Mouse (Mus musculus): ENCODE data around the gene Hypk. TPM values are rescaled to one million over a fixed set of nuclear protein-coding genes. Genes with fewer than 3 reads are reported as not detected.
A peak's percentile ranks its signal among the peaks of the same experiment; 100 is the strongest.
"Not testable (repeated sequence)": the region's sequence is repeated elsewhere in the genome, so short reads cannot be mapped to it uniquely, and the experiment has no call there.

Hypk gene
- total RNA-seq, 2 experiments from 2014 or later = 11.5 to 23.6 TPM

DNA sequence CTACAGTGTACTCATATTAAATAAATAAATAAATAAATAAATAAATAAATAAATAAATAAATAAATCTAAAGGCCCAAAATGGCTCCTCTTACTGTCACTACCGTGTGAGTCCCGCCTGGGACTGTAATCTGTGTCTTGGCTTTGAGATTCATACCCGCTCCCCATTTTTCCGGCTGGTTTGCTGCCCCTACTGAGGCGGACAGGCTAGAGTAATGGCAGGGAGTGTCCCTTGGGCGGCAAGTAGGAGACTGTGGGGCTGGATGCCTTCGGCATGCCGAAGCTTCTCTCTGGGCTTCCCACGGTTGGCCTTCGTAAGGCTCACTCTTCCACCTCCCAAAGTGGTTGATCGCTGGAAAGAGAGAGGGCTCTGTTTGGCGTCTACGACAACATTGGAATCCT is 27.8 kb downstream of the Hypk start:
- DNase-seq; intact Hi-C loops (cut with DNase I): not testable (repeated sequence)

DNA sequence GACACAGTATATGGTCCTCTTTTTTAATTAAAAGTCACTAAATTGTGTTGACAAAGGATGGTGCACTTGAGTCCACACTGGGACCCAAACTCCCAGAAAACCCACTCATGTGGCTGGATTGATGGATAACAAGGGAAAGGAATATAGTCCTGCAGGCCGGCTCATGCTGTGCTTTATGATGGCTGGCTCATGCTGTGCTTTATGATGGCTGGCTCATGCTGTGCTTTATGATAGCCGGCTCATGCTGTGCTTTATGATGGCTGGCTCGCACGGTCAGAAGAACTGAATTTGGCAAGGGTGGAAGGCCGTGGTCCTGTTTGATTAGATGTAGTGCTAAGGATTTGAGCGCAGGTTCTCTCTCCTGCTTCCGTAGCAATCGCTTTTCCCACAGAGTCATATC is 30.5 kb downstream of the Hypk start:
- intact Hi-C loops (cut with DNase I) = no loop called here
- DNase-seq = no peak

DNA sequence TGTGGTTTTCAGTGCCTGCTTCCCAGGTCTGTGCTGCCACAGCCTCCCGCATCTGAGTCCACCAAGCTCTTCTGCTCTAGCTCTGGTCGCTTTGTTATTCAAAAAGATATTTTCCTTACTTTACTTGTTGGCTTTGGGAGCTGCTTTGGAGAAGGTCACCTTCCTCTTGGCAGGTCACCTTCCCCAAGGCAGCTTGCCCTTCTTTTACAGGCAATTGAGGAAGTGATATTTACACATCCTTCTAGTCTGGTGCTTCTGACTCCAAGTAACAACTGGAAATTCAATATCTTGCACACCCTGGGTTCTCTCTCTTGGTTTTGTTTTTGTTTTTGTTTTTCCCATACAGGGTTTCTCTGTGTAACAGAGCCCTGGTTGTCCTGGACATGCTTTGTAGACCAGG is 31.3 kb downstream of the Hypk start:
- intact Hi-C loops (cut with DNase I); DNase-seq: not testable (repeated sequence)

DNA sequence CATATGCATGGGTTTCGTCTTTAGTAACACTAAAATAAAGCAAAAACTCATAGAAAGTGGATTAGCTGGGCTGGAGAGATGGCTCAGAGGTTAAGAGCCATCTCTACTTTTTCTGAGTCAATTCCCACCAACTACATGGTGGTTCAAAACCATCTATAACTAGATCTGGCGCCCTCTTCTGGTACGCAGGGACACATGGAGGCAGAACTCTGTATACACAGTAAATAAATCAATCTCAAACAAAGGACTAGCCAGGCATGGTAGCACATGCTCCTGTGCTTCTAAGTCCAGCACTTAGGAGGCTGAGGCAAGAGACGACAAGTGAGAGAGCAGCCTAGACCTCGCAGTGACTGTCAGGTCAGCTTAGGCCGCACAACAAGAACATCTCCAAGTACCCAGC is 48.5 kb downstream of the Hypk start:
- DNase-seq; intact Hi-C loops (cut with DNase I): not testable (repeated sequence)

DNA sequence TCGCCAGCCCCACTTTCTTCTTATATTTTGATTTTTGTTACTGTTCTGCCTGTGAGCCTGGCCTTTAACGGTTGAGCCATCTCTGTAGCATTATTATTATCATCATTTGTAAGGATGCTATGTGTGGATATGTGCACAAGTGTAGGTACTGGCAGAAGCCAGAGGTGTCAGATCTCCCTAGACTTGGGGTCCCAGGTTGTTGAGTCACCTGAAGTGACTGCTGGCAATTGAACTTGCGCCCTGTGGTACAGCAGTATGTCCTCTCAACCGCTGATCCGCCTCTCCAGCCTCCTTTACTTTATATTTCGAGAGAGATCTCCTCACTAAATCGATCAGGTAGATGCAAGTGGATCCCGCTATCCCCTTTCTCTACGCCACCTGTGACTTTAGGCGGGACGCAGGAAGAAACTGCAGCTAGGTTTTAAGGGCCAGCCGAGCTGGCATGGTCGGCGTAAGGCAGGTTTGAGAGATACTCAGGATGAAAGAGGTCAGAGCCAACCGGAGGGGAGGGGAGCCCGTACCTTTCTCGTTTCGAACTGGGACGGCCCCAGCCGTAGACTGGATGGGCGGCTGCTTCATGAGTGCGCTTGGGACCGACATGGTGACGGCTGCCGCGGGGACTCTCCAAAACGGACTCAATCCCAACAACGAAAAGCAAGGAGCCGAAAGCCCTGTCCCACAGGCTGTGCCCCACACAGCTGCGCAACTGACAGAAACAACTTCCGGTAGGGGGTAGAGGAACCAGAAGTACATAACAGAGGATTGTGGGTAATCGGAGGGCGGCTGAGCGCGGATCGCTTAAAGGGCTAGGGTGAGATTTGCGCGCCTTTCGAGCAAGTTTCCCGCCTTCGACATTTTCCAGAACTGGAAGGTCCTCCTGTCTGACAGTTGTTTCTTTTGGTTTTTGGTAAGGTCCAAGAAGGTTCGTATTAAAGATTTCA is 53.1 kb downstream of the Hypk start, which contains the start of the genes Mfap1a and Wdr76:
Gene Mfap1a (minus strand): TSS at position 724 of the 941 bp plus-strand sequence.
Gene Wdr76 (plus strand): TSS at position 782 of the 941 bp plus-strand sequence.
- peak; percentile 71 to 73 for DNase-seq
- intact Hi-C loops (cut with DNase I) = not testable (repeated sequence)

DNA sequence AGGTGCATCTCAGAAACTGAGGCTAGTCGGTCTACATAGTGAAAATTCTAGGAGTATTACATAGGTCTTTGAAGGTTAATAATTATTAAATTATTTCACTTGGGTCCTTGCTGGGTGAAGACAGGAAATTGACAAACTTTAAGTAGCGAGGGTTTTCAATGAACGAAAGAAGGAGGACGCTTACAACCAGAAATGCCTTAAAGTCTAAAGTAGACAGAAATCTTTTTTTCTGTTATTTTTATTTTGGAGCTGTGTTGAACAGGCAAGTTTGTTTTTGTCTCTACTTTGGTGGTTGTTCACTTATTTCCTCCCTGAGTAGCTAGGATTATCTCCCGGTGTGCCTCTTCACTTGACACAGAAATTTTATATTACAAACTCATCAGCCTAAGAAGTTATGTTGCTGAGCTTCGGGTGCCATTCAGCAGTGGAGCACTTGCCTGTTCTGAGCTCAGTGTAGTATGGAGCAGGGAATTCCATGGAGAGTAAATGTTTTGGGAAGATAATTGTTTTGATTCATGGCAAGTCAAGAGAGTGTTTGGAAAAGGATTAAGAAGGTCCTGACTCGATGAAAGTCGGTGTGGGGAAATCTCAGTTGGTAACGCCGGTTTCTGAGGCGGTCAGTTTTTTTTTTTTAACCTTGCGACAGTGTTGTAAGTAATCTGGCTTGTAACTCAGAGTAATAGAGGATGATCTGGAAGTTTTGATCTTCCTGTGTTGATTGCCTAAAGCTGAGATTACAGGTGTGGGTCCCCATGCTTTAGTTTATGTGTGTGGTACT is 54.3 kb downstream of the Hypk start:
- no peak for DNase-seq
- intact Hi-C loops (cut with DNase I) = no loop called here

DNA sequence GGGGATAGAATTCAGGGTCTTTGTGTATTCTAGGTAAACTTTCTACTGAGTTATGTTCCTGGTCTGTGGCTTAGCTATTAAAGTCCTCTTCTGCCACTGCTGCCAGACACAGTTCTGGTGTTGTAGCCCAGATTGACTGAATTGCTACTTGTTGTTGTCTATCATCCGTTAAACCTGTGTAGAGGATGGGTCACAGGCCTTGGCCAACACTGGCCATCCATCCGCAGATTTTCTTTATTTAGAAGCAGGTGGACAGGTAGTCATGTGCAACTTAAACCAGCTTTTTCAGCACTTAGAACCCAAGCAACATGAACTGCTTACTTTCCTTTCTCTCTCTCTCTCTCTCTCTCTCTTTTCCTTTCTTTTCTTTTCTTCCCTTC is 54.9 kb downstream of the Hypk start:
- intact Hi-C loops (cut with DNase I) = no loop called here
- no peak for DNase-seq

Small RNAs within 50 kb of the gene (microRNA-seq; reads per million reads assigned to microRNA genes)
- gene Gm22953 = 0 reads per million in 2 experiments

Other genes with a start within 250 kb of the Hypk start
- 10 to 100 TPM; 14.2 to 16.0 TPM for gene Trp53bp1, start 181.9 kb upstream of the Hypk start, total RNA-seq (2021)
- 1 to 10 TPM; 6.7 to 8.1 TPM for gene Map1a, start 163.7 kb upstream of the Hypk start, total RNA-seq (2021)
- gene Ppip5k1, start 97.9 kb upstream of the Hypk start, total RNA-seq (2021) = 10 to 100 TPM; 63.1 to 84.5 TPM
- not detected for gene Ckmt1, start 95.6 kb upstream of the Hypk start, total RNA-seq (2021)
- under 1 TPM in 1 of 2 experiments, not detected in 1; 0.08 TPM for gene Strc, start 66.1 kb upstream of the Hypk start, total RNA-seq (2021)
- gene Pdia3, start 39.5 kb upstream of the Hypk start, total RNA-seq (2021) = 10 to 100 TPM; 40.2 to 41.8 TPM
- gene Catsper2, start 39.5 kb upstream of the Hypk start, total RNA-seq (2021) = 1 to 10 TPM; 1.7 to 2.0 TPM
- not detected for gene Ell3, start 9.0 kb upstream of the Hypk start, total RNA-seq (2021)
- 100 to 1,000 TPM; 310 to 311 TPM for gene Serf2, start 4.1 kb upstream of the Hypk start, total RNA-seq (2021)
- gene Serinc4, start 3.5 kb downstream of the Hypk start, total RNA-seq (2021) = not detected
- 10 to 100 TPM; 17.4 to 21.8 TPM for gene Mfap1b, start 20.8 kb downstream of the Hypk start, total RNA-seq (2021)
- 10 to 100 TPM; 12.8 to 15.7 TPM for gene Mfap1a, start 53.4 kb downstream of the Hypk start, total RNA-seq (2021)
- gene Wdr76, start 53.4 kb downstream of the Hypk start, total RNA-seq (2021) = 1 to 10 TPM; 1.7 to 2.0 TPM

All from gastrocnemius, postnatal 36 days (tissue).